Mouse (Mus musculus) embryonic facial prominence, embryonic 14.5 days (tissue): ENCODE data around the gene Styx. TPM values are rescaled to one million over a fixed set of nuclear protein-coding genes. Genes with fewer than 3 reads are reported as not detected.

ENCODE experiments used
- ATAC-seq: fragments of 200-750 bp; cut with Nextera tagmentation; 2 replicates; pipeline ENCODE4 v1.8.0; 2017; ENCODE audit warnings: low read depth, moderate number of reproducible peaks, moderate TSS enrichment
- DNase-seq: peaks from one replicate; pipeline ENCODE4 v3.0.0-alpha.2; 2015; ENCODE audit warnings: low spot score
- H3K27ac ChIP-seq: fragments of 300-500 bp; sonication (generic); replicated peaks from 2 replicates; pipeline ENCODE4 v1.5.1; 2014; ENCODE audit warnings: low read depth, mild to moderate bottlenecking, low read length, moderate library complexity
- H3K27me3 ChIP-seq: fragments of 300-500 bp; sonication (generic); replicated peaks from 2 replicates; pipeline ENCODE4 v1.6.1; 2014; ENCODE audit warnings: low read length; ENCODE audit not compliant: control insufficient read depth, insufficient read depth
- H3K36me3 ChIP-seq: fragments of 300-500 bp; sonication (generic); 2 replicates; pipeline ENCODE4 v1.6.1; 2014; ENCODE audit warnings: low read length, mixed read lengths; ENCODE audit not compliant: control insufficient read depth, insufficient read depth
- H3K4me1 ChIP-seq: fragments of 300-500 bp; sonication (generic); 2 replicates; pipeline ENCODE4 v1.6.1; 2014; ENCODE audit warnings: antibody characterized with exemption, low read length; ENCODE audit not compliant: control insufficient read depth, insufficient read depth
- H3K4me2 ChIP-seq: fragments of 300-500 bp; sonication (generic); 2 replicates; pipeline ENCODE4 v1.6.1; 2014; ENCODE audit warnings: low read depth, mild to moderate bottlenecking, low read length, moderate library complexity, mixed read lengths
- H3K4me3 ChIP-seq: fragments of 300-500 bp; sonication (generic); 2 replicates; pipeline ENCODE4 v1.5.1; 2014; ENCODE audit warnings: low read depth, mild to moderate bottlenecking, low read length
- H3K9ac ChIP-seq: fragments of 300-500 bp; sonication (generic); 2 replicates; pipeline ENCODE4 v1.6.1; 2014; ENCODE audit warnings: low read depth, mild to moderate bottlenecking, low read length, moderate library complexity, mixed read lengths
- H3K9me3 ChIP-seq: fragments of 300-500 bp; sonication (generic); 2 replicates; pipeline ENCODE4 v1.6.1; 2016; ENCODE audit warnings: low read length; ENCODE audit not compliant: control insufficient read depth
- WGBS: fragments of 180-500 bp; shearing (Covaris S2); extraction: QIAGEN DNeasy Blood & Tissue Kit; methylation state at CpG from one replicate; pipeline ENCODE4 v1.1.7; 2014; 5-methylcytosine and 5-hydroxymethylcytosine counted together
- polyA plus RNA-seq: library from polyadenylated mRNA; unstranded; fragments of >200 nt; fragmentation: Nextera tagmentation; extraction: Ambion mirVana; gene quantifications from 2 replicates; pipeline ENCODE4 v1.2.1, GENCODE M21; 2014

Gene Styx
- polyA plus RNA-seq, 1 experiment from 2014 or later: 77.5 TPM

GRCm38 (mm10) chr14:45418553-45418952 is 67.7 kb downstream of the Styx start:
- Histone ChIP-seq H3K4me2 (no peak overlapping the region), H3K36me3 (no peaks in the 10 kb centered on the region), H3K27ac (no peak overlapping the region), H3K4me1 (no peaks in the 10 kb centered on the region), H3K9ac (no peak overlapping the region), H3K4me3 (no peak overlapping the region), H3K9me3 (no peaks in the 10 kb centered on the region), H3K27me3 (no peaks in the 10 kb centered on the region)
- WGBS: 71% methylated on average over 3 of the region's 3 CpGs
- DNase-seq: no peak
- no peak for ATAC-seq

- Histone ChIP-seq H3K27me3 (no peaks in the 10 kb centered on the region), H3K36me3 (no peaks in the 10 kb centered on the region), H3K4me1 (no peaks in the 10 kb centered on the region), H3K27ac (no peak overlapping the region), H3K4me3 (no peak overlapping the region), H3K4me2 (no peak overlapping the region), H3K9me3 (no peaks in the 10 kb centered on the region), H3K9ac (no peak overlapping the region)
- ATAC-seq (no peak), DNase-seq (no peak)
- 77% methylated on average over 4 of the region's 4 CpGs for WGBS
These were observed 68.4 kb downstream of the Styx start for GRCm38 (mm10) chr14:45419323-45419722.

GRCm38 (mm10) chr14:45422371-45422770 is 71.5 kb downstream of the Styx start:
- H3K27me3 ChIP-seq: no peaks in the 10 kb centered on the region
- no peak overlapping the region for H3K27ac ChIP-seq
- H3K4me1 ChIP-seq: no peaks in the 10 kb centered on the region
- 67% methylated on average over 4 of the region's 4 CpGs for WGBS
- no peaks in the 10 kb centered on the region for H3K36me3 ChIP-seq
- H3K4me3 ChIP-seq: no peak overlapping the region
- DNase-seq (no peak), ATAC-seq (no peak)
- H3K4me2 ChIP-seq: no peak overlapping the region
- H3K9me3 ChIP-seq: peaks cover 11% of the 10 kb centered on the region; the same call in 1 of the 2 replicates
- H3K9ac ChIP-seq: no peak overlapping the region

DNA sequence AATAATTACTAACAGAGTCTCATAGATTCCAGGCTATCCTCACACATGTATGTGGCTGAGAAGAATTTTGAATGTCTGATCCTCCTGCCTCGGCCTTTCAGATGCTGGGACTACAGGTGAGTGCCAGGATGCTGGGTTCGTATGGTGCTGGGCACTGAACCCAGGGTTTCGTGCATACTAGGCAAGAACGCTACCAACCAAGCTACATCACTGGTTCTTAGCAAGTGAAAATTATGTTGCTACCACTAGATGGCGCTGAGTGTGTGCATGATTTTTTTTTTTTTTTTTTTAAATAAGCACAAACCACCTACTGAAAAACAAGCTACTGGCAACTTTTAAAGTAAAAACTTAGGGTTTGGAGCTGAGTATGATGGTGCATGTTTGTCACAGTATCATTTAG is 72.3 kb downstream of the Styx start:
- Histone ChIP-seq H3K27ac (no peak overlapping the region), H3K4me1 (no peaks in the 10 kb centered on the region), H3K4me3 (no peak overlapping the region), H3K27me3 (no peaks in the 10 kb centered on the region), H3K9me3 (peaks cover 11% of the 10 kb centered on the region; the same call in 1 of the 2 replicates), H3K9ac (no peak overlapping the region), H3K36me3 (no peaks in the 10 kb centered on the region), H3K4me2 (no peak overlapping the region)
- DNase-seq (peak; percentile 87), ATAC-seq (peak; percentile 60; the same call in 1 of the 2 replicates)
- WGBS: 3% methylated on average over 5 of the region's 5 CpGs

- Histone ChIP-seq H3K4me2 (no peak overlapping the region), H3K9me3 (peaks cover 18% of the 10 kb centered on the region; the same call in 1 of the 2 replicates), H3K9ac (no peak overlapping the region), H3K4me3 (no peak overlapping the region), H3K4me1 (no peaks in the 10 kb centered on the region), H3K27me3 (no peaks in the 10 kb centered on the region), H3K36me3 (no peaks in the 10 kb centered on the region), H3K27ac (no peak overlapping the region)
- ATAC-seq (no peak), DNase-seq (no peak)
- 89% methylated on average over 13 of the region's 13 CpGs for WGBS
These were observed 79.4 kb downstream of the Styx start for GRCm38 (mm10) chr14:45430066-45430842.

GRCm38 (mm10) chr14:45432003-45432402 is 81.1 kb downstream of the Styx start:
- Histone ChIP-seq H3K9me3 (peaks cover 10% of the 10 kb centered on the region; the same call in 1 of the 2 replicates), H3K9ac (no peak overlapping the region), H3K4me2 (no peak overlapping the region), H3K4me3 (no peak overlapping the region), H3K36me3 (no peaks in the 10 kb centered on the region), H3K4me1 (no peaks in the 10 kb centered on the region), H3K27me3 (no peaks in the 10 kb centered on the region), H3K27ac (no peak overlapping the region)
- DNase-seq: no peak
- 79% methylated on average over 4 of the region's 4 CpGs for WGBS
- ATAC-seq: no peak

DNA sequence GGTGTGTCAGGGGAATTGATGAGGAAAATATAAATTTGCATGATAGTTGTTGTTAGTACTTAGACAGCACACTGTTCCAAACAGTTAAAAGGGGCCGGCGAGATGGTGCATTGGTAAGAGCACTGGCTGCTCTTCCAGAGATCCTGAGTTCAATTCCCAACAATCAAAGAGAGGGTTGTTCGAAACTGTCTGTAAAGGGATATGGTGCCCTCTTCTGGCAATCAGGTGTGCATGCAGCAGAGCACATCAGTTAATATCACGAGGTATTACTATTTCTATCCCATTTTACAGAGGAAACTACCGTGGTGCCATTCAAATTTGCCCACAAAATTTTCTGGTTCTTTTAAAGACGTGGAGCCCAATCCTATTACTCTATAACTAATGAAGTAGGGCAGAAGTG is 83.3 kb downstream of the Styx start:
- 75% methylated on average over 6 of the region's 6 CpGs for WGBS
- peaks cover 6% of the 10 kb centered on the region; the same call in 1 of the 2 replicates for H3K4me1 ChIP-seq
- H3K27ac ChIP-seq: no peak overlapping the region
- DNase-seq (no peak), ATAC-seq (no peak)
- H3K9me3 ChIP-seq: peaks cover 7% of the 10 kb centered on the region; the same call in 1 of the 2 replicates
- no peak overlapping the region for H3K4me3 ChIP-seq
- no peaks in the 10 kb centered on the region for H3K27me3 ChIP-seq
- no peak overlapping the region for H3K4me2 ChIP-seq
- H3K9ac ChIP-seq: no peak overlapping the region
- H3K36me3 ChIP-seq: no peaks in the 10 kb centered on the region

GRCm38 (mm10) chr14:45438250-45438930 is 87.5 kb downstream of the Styx start:
- Histone ChIP-seq H3K27ac (0 out of 2 replicates have a peak overlapping the region, but pooled peaks have one; percentile 28), H3K4me2 (no peak overlapping the region), H3K4me3 (no peak overlapping the region), H3K27me3 (no peaks in the 10 kb centered on the region), H3K36me3 (no peaks in the 10 kb centered on the region), H3K9ac (no peak overlapping the region), H3K4me1 (peaks cover 11% of the 10 kb centered on the region; the same call in 1 of the 2 replicates), H3K9me3 (no peaks in the 10 kb centered on the region)
- DNase-seq (peak; percentile 77), ATAC-seq (no peak)
- WGBS: 43% methylated on average over 19 of the region's 19 CpGs
